Mouse (Mus musculus) brain, embryonic 14.5 days (tissue): ENCODE measurements around the gene Mab21l1.

Experiments
- CTCF ChIP-seq: fragments of 200-500 bp; IDR thresholded peaks from 2 replicates; pipeline ENCODE4 v1.5.1; 2012; ENCODE audit warnings: inconsistent platforms, mild to moderate bottlenecking, moderate library complexity, borderline replicate concordance; ENCODE audit not compliant: insufficient read depth, insufficient read length; ENCODE audit errors: extremely low read depth
- POLR2A ChIP-seq: fragments of 200-500 bp; IDR thresholded peaks from 2 replicates; pipeline ENCODE4 v1.6.1; 2012; ENCODE audit warnings: mild to moderate bottlenecking, inconsistent platforms, borderline replicate concordance; ENCODE audit not compliant: poor library complexity, insufficient read depth, insufficient read length, severe bottlenecking; ENCODE audit errors: extremely low read depth

- no peak for TF ChIP-seq CTCF
- no peak for TF ChIP-seq POLR2A
These were observed 5.3 kb downstream of the Mab21l1 start for GRCm38 (mm10) chr3:55787487-55788213.
